Mouse (Mus musculus): ENCODE measurements around the gene Tnni2.
A peak's percentile ranks its signal among the peaks of the same experiment; 100 is the strongest.

Tnni2 gene

GRCm38 (mm10) chr7:142486751-142487162 is 45.1 kb downstream of the Tnni2 start:
- no peak for DNase-seq

- peak in 1 of 2 experiments; percentile 30 for DNase-seq
Observed at GRCm38 (mm10) chr7:142487341-142487859, 45.8 kb downstream of the Tnni2 start.

- no peak for DNase-seq
Observed at GRCm38 (mm10) chr7:142488053-142488452, 46.4 kb downstream of the Tnni2 start.

DNA sequence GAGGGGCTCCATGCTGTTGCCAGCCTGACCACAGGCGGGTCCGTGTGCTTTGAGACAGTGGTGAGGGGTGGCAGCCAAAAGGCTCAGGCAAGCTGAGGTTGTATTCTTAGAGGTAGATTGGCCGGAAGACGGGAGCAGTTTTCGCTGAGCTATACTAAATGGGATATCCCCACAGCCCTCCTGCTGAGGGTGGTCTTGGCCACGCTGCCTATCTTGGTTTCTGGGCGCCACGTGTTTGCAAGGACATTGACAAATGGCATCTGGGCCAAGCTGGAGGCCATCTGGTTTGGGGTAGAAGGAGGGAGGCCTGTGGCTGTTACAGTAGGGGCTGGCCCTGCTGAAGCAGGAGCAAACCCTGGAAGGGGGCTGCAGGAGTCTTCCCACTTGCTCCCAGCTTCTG is 51.9 kb downstream of the Tnni2 start:
- DNase-seq = no peak
